In the genomic region with DNA sequence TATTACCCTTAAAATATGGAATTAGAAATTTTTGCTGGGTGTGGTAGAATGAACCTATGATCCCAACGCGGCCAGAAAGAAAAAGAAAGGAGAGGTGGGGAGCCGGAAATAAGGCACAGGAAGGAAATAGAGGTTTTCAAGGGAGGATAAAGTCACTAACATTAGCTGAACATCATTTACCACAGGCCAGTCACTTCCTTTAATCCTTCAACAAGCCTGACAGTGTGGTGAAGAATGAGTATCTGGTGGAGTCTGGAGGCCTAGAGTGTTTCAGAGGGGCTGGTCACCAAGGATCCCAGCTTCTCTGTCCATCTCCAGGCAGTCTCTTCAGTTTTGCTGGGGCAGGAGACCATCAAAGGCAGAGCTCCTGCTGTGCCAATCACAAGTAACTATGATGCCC, we compare ENCODE assay signal across 29 mouse cellular contexts. TPM values are rescaled to one million over a fixed set of nuclear protein-coding genes. Genes with fewer than 3 reads are reported as not detected.
DNase-seq lines count a peak whose midpoint lies in the region; ATAC-seq lines count a peak whose summit lies in the region.
"Had no signal": no experiment of that assay in that cellular context is flagged by ENCODE, and none has a peak within 500 bp of the region (broad histone marks: within the 10 kb centered on the region; RNA-seq: fewer than 3 reads in every experiment).

No protein-coding gene starts in this region.

- no peak overlapping the region for H3K9ac ChIP-seq in forebrain, embryonic 13.5 days
- H3K9ac ChIP-seq: embryonic facial prominence, embryonic 13.5 days; embryonic facial prominence, embryonic 15.5 days; forebrain, embryonic 12.5 days; forebrain, embryonic 15.5 days; forebrain, postnatal 0 days had no signal

- peak overlapping the region; percentile 72 for H3K4me3 ChIP-seq in megakaryocyte, embryonic 14.5 days (replicated peaks)
- H3K4me3 ChIP-seq in brown adipose tissue, adult 24 weeks (ENCODE audit: insufficient read depth, low read depth, low read length), result no peak overlapping the region
- H3K4me3 ChIP-seq in forebrain, embryonic 13.5 days, result no peak overlapping the region
- H3K4me3 ChIP-seq: embryonic facial prominence, embryonic 13.5 days; embryonic facial prominence, embryonic 15.5 days; erythroblast, embryonic 14.5 days; forebrain, embryonic 10.5 days; forebrain, embryonic 12.5 days; forebrain, embryonic 15.5 days had no signal

- H3K27ac ChIP-seq in brown adipose tissue, adult 24 weeks (replicated peaks; ENCODE audit: low read depth, low read length), result peak overlapping the region; percentile 12
- no peak overlapping the region for H3K27ac ChIP-seq in forebrain, embryonic 13.5 days
- H3K27ac ChIP-seq: embryonic facial prominence, embryonic 13.5 days; embryonic facial prominence, embryonic 15.5 days; forebrain, embryonic 10.5 days; forebrain, embryonic 12.5 days; forebrain, embryonic 15.5 days had no signal

- ATAC-seq in megakaryocyte, adult 5-6 weeks (ENCODE audit: poor library complexity, severe bottlenecking), result no peak
- peak; percentile 43; the same call in 1 of the 2 replicates for ATAC-seq in granulocyte monocyte progenitor cell, adult 5-6 weeks (replicated peaks; ENCODE audit: poor library complexity, severe bottlenecking)
- ATAC-seq in megakaryocyte progenitor cell, adult 5-6 weeks (replicated peaks; ENCODE audit: poor library complexity), result peak; percentile 47; the same call in 1 of the 2 replicates
- ATAC-seq in forebrain, embryonic 13.5 days, result no peak
- ATAC-seq: activated CD4-positive, CD25-positive, alpha-beta regulatory T cell, adult 4 months; CD4-positive, CD25-positive, alpha-beta regulatory T cell, adult 4 months; forebrain, embryonic 15.5 days; forebrain, postnatal 0 days; Patski had no signal

- no peak overlapping the region for H3K4me2 ChIP-seq in forebrain, embryonic 13.5 days
- H3K4me2 ChIP-seq: embryonic facial prominence, embryonic 13.5 days; embryonic facial prominence, embryonic 15.5 days; forebrain, embryonic 12.5 days; forebrain, embryonic 15.5 days had no signal

- peaks cover 4% of the 10 kb centered on the region for H3K9me3 ChIP-seq in megakaryocyte, embryonic 14.5 days
- H3K9me3 ChIP-seq in forebrain, embryonic 13.5 days (replicated peaks), result no peaks in the 10 kb centered on the region
- H3K9me3 ChIP-seq: embryonic facial prominence, embryonic 13.5 days; embryonic facial prominence, embryonic 15.5 days; forebrain, embryonic 10.5 days; forebrain, embryonic 12.5 days; forebrain, embryonic 15.5 days; G1E had no signal

- peaks cover 76% of the 10 kb centered on the region for H3K4me1 ChIP-seq in megakaryocyte, embryonic 14.5 days
- peaks cover 6% of the 10 kb centered on the region for H3K4me1 ChIP-seq in brown adipose tissue, adult 24 weeks (ENCODE audit: control insufficient read depth, insufficient read depth, insufficient read length, low read length)
- no peaks in the 10 kb centered on the region for H3K4me1 ChIP-seq in forebrain, embryonic 13.5 days
- H3K4me1 ChIP-seq: embryonic facial prominence, embryonic 13.5 days; embryonic facial prominence, embryonic 15.5 days; forebrain, embryonic 10.5 days; forebrain, embryonic 12.5 days; forebrain, embryonic 15.5 days had no signal

- H3K27me3 ChIP-seq in megakaryocyte, embryonic 14.5 days (replicated peaks), result no peaks in the 10 kb centered on the region
- no peaks in the 10 kb centered on the region; the same call in 1 of the 2 replicates for H3K27me3 ChIP-seq in forebrain, embryonic 13.5 days
- H3K27me3 ChIP-seq: CH12.LX; embryonic facial prominence, embryonic 13.5 days; embryonic facial prominence, embryonic 15.5 days; forebrain, embryonic 12.5 days; forebrain, embryonic 15.5 days; Patski had no signal

- 93% methylated on average over 3 of the region's 3 CpGs for whole genome bisulfite sequencing in forebrain, embryonic 13.5 days

- H3K36me3 ChIP-seq in megakaryocyte, embryonic 14.5 days (replicated peaks; ENCODE audit: low read length), result peaks cover 3% of the 10 kb centered on the region
- H3K36me3 ChIP-seq in forebrain, embryonic 13.5 days (ENCODE audit: poor library complexity, severe bottlenecking), result no peaks in the 10 kb centered on the region
- H3K36me3 ChIP-seq: embryonic facial prominence, embryonic 13.5 days; embryonic facial prominence, embryonic 15.5 days; forebrain, embryonic 10.5 days; forebrain, embryonic 12.5 days; forebrain, embryonic 15.5 days; G1E had no signal

- DNase-seq in adrenal gland, postnatal 25 days, result no peak
- no peak for DNase-seq in kidney, adult 11 months
- DNase-seq: adrenal gland, adult 8-10 months; adrenal gland, postnatal 14 days; B cell, adult 2 months; cerebellum, adult 11-12 months; cerebellum, adult 2 months; cerebellum, adult 9-10 months; cerebellum, postnatal 10 days; cerebellum, postnatal 25 days; embryo, embryonic 11 days; forebrain, postnatal 0 days had no signal

RNA-seq across cellular contexts. Expression of a gene that starts 5.5 kb away (rescaled TPM):
- polyA plus RNA-seq in megakaryocyte, embryonic 14.5 days (2012; ENCODE audit: insufficient read depth, low replicate concordance), result 1.4 TPM in 1 of 2 replicates, not detected in the other
- total RNA-seq in megakaryocyte, adult 5-6 weeks (2015), result not detected in 2 replicates
- not detected in 2 replicates for total RNA-seq in megakaryocyte, adult 5-6 weeks (2017)
- not detected in 2 replicates for polyA plus RNA-seq in brown adipose tissue, adult 24 weeks (2012; ENCODE audit: insufficient read depth, insufficient read length, missing spikeins)
- not detected in 2 replicates for total RNA-seq in granulocyte monocyte progenitor cell, adult 5-6 weeks (2014; fragmentation: Nextera tagmentation)
- not detected in 2 replicates for total RNA-seq in granulocyte monocyte progenitor cell, adult 5-6 weeks (2017)
- 0.22 TPM in 1 of 2 replicates, not detected in the other for total RNA-seq in megakaryocyte progenitor cell, adult 5-6 weeks (2015)
- total RNA-seq in megakaryocyte progenitor cell, adult 5-6 weeks (2017), result not detected in 2 replicates
- total RNA-seq in adrenal gland, postnatal 25 days (2021), result 0.39 TPM in 1 of 2 replicates, not detected in the other
- polyA plus RNA-seq in forebrain, embryonic 13.5 days (2015; fragmentation: Nextera tagmentation; extraction: Ambion mirVana), result 0.27 and 0.34 TPM in 2 replicates
- total RNA-seq: adrenal gland, postnatal 14 days; CH12.LX had no signal
- polyA plus RNA-seq: activated CD4-positive, CD25-positive, alpha-beta regulatory T cell, adult 4 months; erythroblast, embryonic 14.5 days; forebrain, embryonic 10.5 days; G1E had no signal

RNA-seq across cellular contexts. Expression of a gene that starts 6.7 kb away (rescaled TPM):
- polyA plus RNA-seq in megakaryocyte, embryonic 14.5 days (2012; ENCODE audit: insufficient read depth, low replicate concordance), result 16.3 and 87.7 TPM in 2 replicates
- 263 and 351 TPM in 2 replicates for total RNA-seq in megakaryocyte, adult 5-6 weeks (2015)
- total RNA-seq in megakaryocyte, adult 5-6 weeks (2017), result 273 and 274 TPM in 2 replicates
- 2,482 and 2,632 TPM in 2 replicates for polyA plus RNA-seq in brown adipose tissue, adult 24 weeks (2012; ENCODE audit: insufficient read depth, insufficient read length, missing spikeins)
- total RNA-seq in granulocyte monocyte progenitor cell, adult 5-6 weeks (2014; fragmentation: Nextera tagmentation), result 395 and 454 TPM in 2 replicates
- total RNA-seq in granulocyte monocyte progenitor cell, adult 5-6 weeks (2017), result 132 and 210 TPM in 2 replicates
- 273 and 300 TPM in 2 replicates for total RNA-seq in megakaryocyte progenitor cell, adult 5-6 weeks (2015)
- total RNA-seq in megakaryocyte progenitor cell, adult 5-6 weeks (2017), result 219 and 232 TPM in 2 replicates
- total RNA-seq in adrenal gland, postnatal 25 days (2021), result 484 and 641 TPM in 2 replicates
- polyA plus RNA-seq in forebrain, embryonic 13.5 days (2015; fragmentation: Nextera tagmentation; extraction: Ambion mirVana), result 452 and 481 TPM in 2 replicates

RNA-seq across cellular contexts. Expression of a gene that starts 19.3 kb away (rescaled TPM):
- 31.4 and 57.9 TPM in 2 replicates for polyA plus RNA-seq in megakaryocyte, embryonic 14.5 days (2012; ENCODE audit: insufficient read depth, low replicate concordance)
- 20.8 and 30.4 TPM in 2 replicates for total RNA-seq in megakaryocyte, adult 5-6 weeks (2015)
- total RNA-seq in megakaryocyte, adult 5-6 weeks (2017), result 23.8 and 28.4 TPM in 2 replicates
- polyA plus RNA-seq in brown adipose tissue, adult 24 weeks (2012; ENCODE audit: insufficient read depth, insufficient read length, missing spikeins), result 24.2 and 24.4 TPM in 2 replicates
- total RNA-seq in granulocyte monocyte progenitor cell, adult 5-6 weeks (2014; fragmentation: Nextera tagmentation), result 32.8 and 33.8 TPM in 2 replicates
- 32.5 and 36.8 TPM in 2 replicates for total RNA-seq in granulocyte monocyte progenitor cell, adult 5-6 weeks (2017)
- total RNA-seq in megakaryocyte progenitor cell, adult 5-6 weeks (2015), result 16.8 and 31.8 TPM in 2 replicates
- 34.4 and 44.2 TPM in 2 replicates for total RNA-seq in megakaryocyte progenitor cell, adult 5-6 weeks (2017)
- total RNA-seq in adrenal gland, postnatal 25 days (2021), result 22.8 and 24.4 TPM in 2 replicates
- 31.3 and 33.1 TPM in 2 replicates for polyA plus RNA-seq in forebrain, embryonic 13.5 days (2015; fragmentation: Nextera tagmentation; extraction: Ambion mirVana)

RNA-seq across cellular contexts. Expression of a gene that starts 19.3 kb away (rescaled TPM):
- polyA plus RNA-seq in megakaryocyte, embryonic 14.5 days (2012; ENCODE audit: insufficient read depth, low replicate concordance), result 7.5 and 49.6 TPM in 2 replicates
- 15.1 and 21.1 TPM in 2 replicates for total RNA-seq in megakaryocyte, adult 5-6 weeks (2015)
- total RNA-seq in megakaryocyte, adult 5-6 weeks (2017), result 51.0 and 66.7 TPM in 2 replicates
- polyA plus RNA-seq in brown adipose tissue, adult 24 weeks (2012; ENCODE audit: insufficient read depth, insufficient read length, missing spikeins), result 18.7 and 20.7 TPM in 2 replicates
- total RNA-seq in granulocyte monocyte progenitor cell, adult 5-6 weeks (2014; fragmentation: Nextera tagmentation), result 47.8 and 91.0 TPM in 2 replicates
- 123 and 132 TPM in 2 replicates for total RNA-seq in granulocyte monocyte progenitor cell, adult 5-6 weeks (2017)
- 33.0 and 37.3 TPM in 2 replicates for total RNA-seq in megakaryocyte progenitor cell, adult 5-6 weeks (2015)
- 113 and 130 TPM in 2 replicates for total RNA-seq in megakaryocyte progenitor cell, adult 5-6 weeks (2017)
- total RNA-seq in adrenal gland, postnatal 25 days (2021), result 42.0 and 46.4 TPM in 2 replicates
- polyA plus RNA-seq in forebrain, embryonic 13.5 days (2015; fragmentation: Nextera tagmentation; extraction: Ambion mirVana), result 134 and 149 TPM in 2 replicates

RNA-seq across cellular contexts. Expression of a gene that starts 34.6 kb away (rescaled TPM):
- polyA plus RNA-seq in megakaryocyte, embryonic 14.5 days (2012; ENCODE audit: insufficient read depth, low replicate concordance), result 518 and 624 TPM in 2 replicates
- 119 and 123 TPM in 2 replicates for total RNA-seq in megakaryocyte, adult 5-6 weeks (2015)
- 23.5 and 36.8 TPM in 2 replicates for total RNA-seq in megakaryocyte, adult 5-6 weeks (2017)
- polyA plus RNA-seq in brown adipose tissue, adult 24 weeks (2012; ENCODE audit: insufficient read depth, insufficient read length, missing spikeins), result 22.4 and 31.4 TPM in 2 replicates
- 138 and 156 TPM in 2 replicates for total RNA-seq in granulocyte monocyte progenitor cell, adult 5-6 weeks (2014; fragmentation: Nextera tagmentation)
- 19.0 and 22.7 TPM in 2 replicates for total RNA-seq in granulocyte monocyte progenitor cell, adult 5-6 weeks (2017)
- total RNA-seq in megakaryocyte progenitor cell, adult 5-6 weeks (2015), result 114 and 122 TPM in 2 replicates
- 20.0 and 25.3 TPM in 2 replicates for total RNA-seq in megakaryocyte progenitor cell, adult 5-6 weeks (2017)
- 71.6 and 75.9 TPM in 2 replicates for total RNA-seq in adrenal gland, postnatal 25 days (2021)
- polyA plus RNA-seq in forebrain, embryonic 13.5 days (2015; fragmentation: Nextera tagmentation; extraction: Ambion mirVana), result 55.3 and 56.3 TPM in 2 replicates

Comparison
In these comparisons a context has a peak if more than half of its experiments do, and no peak if none do; other contexts are left out.
1. ATAC-seq: peak in granulocyte monocyte progenitor cell, adult 5-6 weeks (single experiment) and megakaryocyte progenitor cell, adult 5-6 weeks (single experiment); none in megakaryocyte, adult 5-6 weeks (single experiment) and forebrain, embryonic 13.5 days (single experiment).